Mouse (Mus musculus) liver, postnatal 0 days (tissue): ENCODE measurements around the gene Plekhg2. TPM values are rescaled to one million over a fixed set of nuclear protein-coding genes. Genes with fewer than 3 reads are reported as not detected.
A peak's percentile ranks its signal among the peaks of the same experiment; 100 is the strongest.

ENCODE experiments used
- ATAC-seq: fragments of 200-750 bp; cut with Nextera tagmentation; 2 replicates; pipeline ENCODE4 v1.8.0; 2017; ENCODE audit warnings: mild to moderate bottlenecking, moderate library complexity
- DNase-seq: peaks from one replicate; pipeline ENCODE4 v3.0.0-alpha.2; 2016
- H3K27ac ChIP-seq: fragments of 300-500 bp; sonication (generic); 2 replicates; pipeline ENCODE4 v1.5.1; 2014; ENCODE audit warnings: antibody characterized with exemption, moderate library complexity, mild to moderate bottlenecking, low read depth
- H3K27me3 ChIP-seq: fragments of 300-500 bp; sonication (generic); 2 replicates; pipeline ENCODE4 v1.6.1; 2014; ENCODE audit warnings: low read length, control low read depth, mixed read lengths; ENCODE audit not compliant: insufficient read depth
- H3K36me3 ChIP-seq: fragments of 300-500 bp; sonication (generic); replicated peaks from 2 replicates; pipeline ENCODE4 v1.6.1; 2014; ENCODE audit warnings: mild to moderate bottlenecking, control low read depth, low read length, moderate library complexity, mixed read lengths; ENCODE audit not compliant: insufficient read depth
- H3K4me1 ChIP-seq: fragments of 300-500 bp; sonication (generic); 2 replicates; pipeline ENCODE4 v1.6.1; 2014; ENCODE audit warnings: antibody characterized with exemption, mild to moderate bottlenecking, control low read depth; ENCODE audit not compliant: insufficient read depth
- H3K4me2 ChIP-seq: fragments of 300-500 bp; sonication (generic); 2 replicates; pipeline ENCODE4 v1.6.1; 2014; ENCODE audit warnings: low read depth, mild to moderate bottlenecking, low read length, moderate library complexity, mixed read lengths
- H3K4me3 ChIP-seq: fragments of 300-500 bp; sonication (generic); 2 replicates; pipeline ENCODE4 v1.5.1; 2014; ENCODE audit warnings: low read depth, low read length
- H3K9ac ChIP-seq: fragments of 300-500 bp; sonication (generic); replicated peaks from 2 replicates; pipeline ENCODE4 v1.6.1; 2014; ENCODE audit warnings: mild to moderate bottlenecking, moderate library complexity
- H3K9me3 ChIP-seq: fragments of 300-500 bp; sonication (generic); 2 replicates; pipeline ENCODE4 v1.6.1; 2016; ENCODE audit warnings: mild to moderate bottlenecking, control low read depth, low read length, mixed read lengths
- CTCF ChIP-seq: sonication (generic); IDR thresholded peaks from 2 replicates; pipeline ENCODE4 v1.5.1; 2016; ENCODE audit warnings: antibody characterized with exemption, low read depth
- EP300 ChIP-seq: IDR thresholded peaks from 2 replicates; pipeline ENCODE4 v1.6.1; 2016; ENCODE audit warnings: antibody characterized with exemption, low read depth, mild to moderate bottlenecking
- WGBS: fragments of 180-500 bp; shearing (Covaris S2); extraction: QIAGEN DNeasy Blood & Tissue Kit; methylation state at CpG from one replicate; pipeline ENCODE4 v1.1.7; 2014; ENCODE audit not compliant: insufficient replicate concordance; 5-methylcytosine and 5-hydroxymethylcytosine counted together
- polyA plus RNA-seq: library from polyadenylated mRNA; unstranded; fragments of >200 nt; fragmentation: Nextera tagmentation; extraction: Ambion mirVana; gene quantifications from 2 replicates; pipeline ENCODE4 v1.2.1, GENCODE M21; 2015

Gene Plekhg2
- polyA plus RNA-seq, 1 experiment from 2014 or later: 3.9 TPM

- Histone ChIP-seq H3K4me2 (peak within 1 kb of the TSS; percentile 91), H3K9me3 (no peaks in the 10 kb centered on the region), H3K9ac (peak within 1 kb of the TSS; percentile 92), H3K36me3 (peaks cover 52% of the 10 kb centered on the region), H3K4me3 (peak within 1 kb of the TSS; percentile 93), H3K27ac (peak within 1 kb of the TSS; percentile 73), H3K4me1 (peaks cover 15% of the 10 kb centered on the region), H3K27me3 (no peaks in the 10 kb centered on the region)
- ATAC-seq: peak; percentile 98
- under 1% methylated on average over 37 of the region's 45 CpGs for WGBS
- peak; percentile 97 for DNase-seq
- TF ChIP-seq CTCF (peak; percentile 20; the same call in 1 of the 2 replicates), EP300 (0 out of 2 replicates have a peak, but pooled peaks have one; percentile 18)
Measured at GRCm38 (mm10) chr7:28311926-28312543, 60.4 kb downstream of the Plekhg2 start, which contains the start of gene Timm50. Gene Timm50, minus strand, starts transcription at chr7:28312072.

- H3K4me3 ChIP-seq: peak overlapping the region; percentile 93
- peak overlapping the region; percentile 91 for H3K4me2 ChIP-seq
- 2% methylated on average over 35 of the region's 35 CpGs for WGBS
- H3K4me1 ChIP-seq: peaks cover 15% of the 10 kb centered on the region
- H3K27me3 ChIP-seq: no peaks in the 10 kb centered on the region
- H3K27ac ChIP-seq: peak overlapping the region; percentile 73
- H3K36me3 ChIP-seq: peaks cover 52% of the 10 kb centered on the region
- no peak for TF ChIP-seq CTCF
- no peak for TF ChIP-seq EP300
- no peak for DNase-seq
- no peaks in the 10 kb centered on the region for H3K9me3 ChIP-seq
- peak overlapping the region; percentile 92 for H3K9ac ChIP-seq
- ATAC-seq: peak; percentile 66
Measured at GRCm38 (mm10) chr7:28311151-28311925, 61.1 kb downstream of the Plekhg2 start.

- no peak for TF ChIP-seq CTCF
- no peak for TF ChIP-seq EP300
- no peak overlapping the region for H3K4me2 ChIP-seq
- 77% methylated on average over 9 of the region's 9 CpGs for WGBS
- H3K36me3 ChIP-seq: peaks cover 47% of the 10 kb centered on the region
- DNase-seq (no peak), ATAC-seq (no peak)
- H3K9me3 ChIP-seq: no peaks in the 10 kb centered on the region
- peaks cover 15% of the 10 kb centered on the region for H3K4me1 ChIP-seq
- H3K27me3 ChIP-seq: no peaks in the 10 kb centered on the region
- no peak overlapping the region for H3K9ac ChIP-seq
- H3K27ac ChIP-seq: no peak overlapping the region
- H3K4me3 ChIP-seq: no peak overlapping the region
Measured at GRCm38 (mm10) chr7:28309737-28310136, 62.7 kb downstream of the Plekhg2 start.

Other genes starting within 250 kb of the Plekhg2 start
- 0.01 TPM in 1 of 2 replicates, not detected in the other for gene 9530053A07Rik, start 243.1 kb downstream of the Plekhg2 start, polyA plus RNA-seq
- gene Fbl, start 202.9 kb downstream of the Plekhg2 start, polyA plus RNA-seq: 48.4 and 51.6 TPM in 2 replicates
- gene Dyrk1b, start 193.1 kb downstream of the Plekhg2 start, polyA plus RNA-seq: 4.0 and 4.5 TPM in 2 replicates
- 1.3 and 1.4 TPM in 2 replicates for gene Eid2, start 104.7 kb downstream of the Plekhg2 start, polyA plus RNA-seq
- gene Eid2b, start 94.9 kb downstream of the Plekhg2 start, polyA plus RNA-seq: 3.4 and 3.9 TPM in 2 replicates
- gene Selenov, start 81.4 kb downstream of the Plekhg2 start, polyA plus RNA-seq: 0.12 TPM in 1 of 2 replicates, not detected in the other
- 0.12 TPM in 1 of 2 replicates, not detected in the other for gene Dll3, start 70.4 kb downstream of the Plekhg2 start, polyA plus RNA-seq
- gene Timm50, start 60.5 kb downstream of the Plekhg2 start, polyA plus RNA-seq: 52.0 and 53.9 TPM in 2 replicates
- 18.7 and 21.0 TPM in 2 replicates for gene Supt5, start 33.9 kb downstream of the Plekhg2 start, polyA plus RNA-seq
- 653 and 673 TPM in 2 replicates for gene Rps16, start 21.9 kb downstream of the Plekhg2 start, polyA plus RNA-seq
- gene Zfp36, start 7.7 kb upstream of the Plekhg2 start, polyA plus RNA-seq: 13.5 and 21.1 TPM in 2 replicates
- 18.0 and 18.6 TPM in 2 replicates for gene Med29, start 20.1 kb upstream of the Plekhg2 start, polyA plus RNA-seq
- gene Paf1, start 20.4 kb upstream of the Plekhg2 start, polyA plus RNA-seq: 16.9 and 21.1 TPM in 2 replicates
- gene Gmfg, start 64.8 kb upstream of the Plekhg2 start, polyA plus RNA-seq: 75.4 and 81.4 TPM in 2 replicates
- gene Lrfn1, start 79.4 kb upstream of the Plekhg2 start, polyA plus RNA-seq: 0.12 and 0.26 TPM in 2 replicates
- not detected in 2 replicates for gene Ifnl2, start 137.9 kb upstream of the Plekhg2 start, polyA plus RNA-seq
- gene Ifnl3, start 150.2 kb upstream of the Plekhg2 start, polyA plus RNA-seq: not detected in 2 replicates
- gene Sycn, start 168.3 kb upstream of the Plekhg2 start, polyA plus RNA-seq: 1.3 and 7.7 TPM in 2 replicates
- not detected in 2 replicates for gene Nccrp1, start 174.7 kb upstream of the Plekhg2 start, polyA plus RNA-seq
- 3.5 and 4.3 TPM in 2 replicates for gene Samd4b, start 225.5 kb upstream of the Plekhg2 start, polyA plus RNA-seq
- 5.3 and 6.2 TPM in 2 replicates for gene Pak4, start 225.6 kb upstream of the Plekhg2 start, polyA plus RNA-seq